Mouse (Mus musculus): ENCODE measurements around the gene Trhde.

Trhde gene

GRCm38 (mm10) chr10:114735678-114736077 is 66.4 kb downstream of the Trhde start:
- CTCF ChIA-PET: no interaction called here

GRCm38 (mm10) chr10:114735111-114735510 is 67.0 kb downstream of the Trhde start:
- CTCF ChIA-PET: no interaction called here

DNA sequence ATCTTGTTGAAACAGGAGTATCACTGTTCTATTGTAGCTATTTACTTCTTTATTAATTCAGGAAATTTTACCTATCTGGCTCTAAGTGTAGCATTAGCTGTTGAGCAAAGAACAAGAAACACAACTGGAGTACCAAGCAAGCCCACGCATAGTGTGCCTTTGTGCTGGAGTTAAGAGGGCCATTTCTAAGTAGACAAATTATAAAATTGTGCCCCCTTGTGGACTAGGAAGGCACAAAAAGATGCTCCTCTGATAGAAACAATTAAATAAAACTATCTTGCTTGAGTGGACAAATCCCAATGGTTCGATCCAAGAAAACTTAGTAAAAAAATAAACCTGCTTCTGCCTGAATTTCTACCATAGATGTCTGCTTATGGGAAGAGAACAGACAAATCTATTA is 76.5 kb downstream of the Trhde start:
- CTCF ChIA-PET: no interaction called here

- CTCF ChIA-PET: no interaction called here
Measured at GRCm38 (mm10) chr10:114701791-114702190, 100.3 kb downstream of the Trhde start.

DNA sequence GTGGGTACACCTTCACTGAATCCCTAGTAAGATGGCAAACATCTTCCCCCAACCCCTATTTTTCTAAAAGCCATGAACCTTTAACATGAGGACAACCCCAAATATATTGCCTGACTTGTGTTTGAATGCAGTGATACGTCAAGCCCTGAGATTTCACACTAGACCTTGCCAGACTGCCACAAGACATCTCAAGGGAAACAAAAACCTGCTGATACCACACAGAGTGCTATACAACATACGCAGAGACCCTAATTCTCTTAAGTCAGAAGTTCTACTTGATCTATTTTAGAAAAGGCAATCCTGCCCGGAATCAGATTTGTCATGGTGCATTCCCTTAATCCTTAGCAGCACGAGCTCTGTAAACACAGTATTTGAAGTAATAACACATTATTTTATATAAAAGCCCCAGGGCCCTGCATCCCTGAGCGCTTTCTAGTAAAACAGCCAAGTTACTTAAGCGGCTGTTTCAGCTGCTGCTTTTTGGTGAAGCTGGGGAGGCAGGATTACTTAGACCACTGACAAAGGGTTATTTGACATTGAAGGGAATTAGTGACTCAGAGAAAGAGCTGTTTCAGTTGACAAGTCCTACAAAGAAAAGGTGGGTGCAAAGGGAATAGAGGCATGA is 130.2 kb downstream of the Trhde start:
- CTCF ChIA-PET: no interaction called here

DNA sequence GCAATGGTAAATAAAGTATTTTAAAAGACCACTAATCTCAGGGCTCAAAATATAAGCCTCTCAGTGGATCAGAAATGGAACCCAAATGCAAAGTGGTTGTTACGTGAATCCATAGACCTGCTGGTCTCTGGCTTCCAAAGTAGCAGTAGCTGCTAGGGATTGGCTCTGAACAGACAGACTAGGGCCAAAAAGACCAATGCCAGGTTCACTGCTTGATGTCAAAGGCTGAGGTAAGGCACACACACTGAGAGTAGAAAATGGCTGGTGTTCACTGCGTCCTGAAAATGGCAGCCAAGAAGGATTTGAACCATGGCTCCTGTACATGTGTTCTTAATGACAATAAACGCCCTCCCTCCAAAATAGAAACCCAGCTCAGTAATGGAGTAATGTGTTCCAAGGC is 209.1 kb downstream of the Trhde start:
- CTCF ChIA-PET: no interaction called here

- CTCF ChIA-PET: no interaction called here
Measured at GRCm38 (mm10) chr10:114578926-114579325, 223.2 kb downstream of the Trhde start.

GRCm38 (mm10) chr10:114567891-114568290 is 234.2 kb downstream of the Trhde start:
- CTCF ChIA-PET: no interaction called here

DNA sequence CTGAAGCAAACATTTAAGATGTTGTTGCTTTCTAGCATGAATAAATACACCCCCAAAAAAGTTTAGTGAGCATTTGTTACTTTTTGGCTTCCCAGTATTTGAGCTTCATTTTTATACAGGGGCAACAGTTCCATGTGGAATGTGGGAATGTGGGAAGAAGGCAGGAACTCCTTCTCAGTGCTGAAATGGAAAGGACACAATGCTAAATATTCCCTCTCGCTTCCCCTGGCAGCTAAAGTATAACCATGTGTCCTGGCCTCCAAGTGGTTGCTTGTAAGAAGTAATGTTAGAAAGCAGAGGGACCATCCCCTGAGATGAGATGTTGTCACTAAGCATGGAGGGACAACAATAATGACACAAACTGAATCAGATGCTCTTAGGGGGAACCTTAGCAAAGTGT is 292.9 kb downstream of the Trhde start:
- CTCF ChIA-PET: no interaction called here

DNA sequence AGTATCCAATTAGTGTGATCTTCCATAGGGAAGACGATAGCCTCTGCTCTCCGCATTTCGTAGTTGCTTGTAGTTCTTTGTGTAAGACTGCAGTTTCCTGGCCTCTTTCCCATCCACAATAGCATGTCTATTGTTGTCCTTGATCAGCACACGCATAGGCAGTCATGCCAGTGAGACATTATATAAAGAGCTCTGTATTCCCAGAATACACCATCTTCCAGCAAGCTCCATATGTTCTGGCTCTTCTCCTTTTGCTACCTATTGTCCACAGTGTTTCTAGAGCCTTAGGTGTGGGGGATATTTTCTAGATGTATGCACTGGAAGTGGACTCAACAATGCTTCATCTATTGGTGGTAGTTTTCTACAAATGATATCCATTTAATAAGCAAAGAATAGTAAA is 313.3 kb downstream of the Trhde start:
- CTCF ChIA-PET: no interaction called here

DNA sequence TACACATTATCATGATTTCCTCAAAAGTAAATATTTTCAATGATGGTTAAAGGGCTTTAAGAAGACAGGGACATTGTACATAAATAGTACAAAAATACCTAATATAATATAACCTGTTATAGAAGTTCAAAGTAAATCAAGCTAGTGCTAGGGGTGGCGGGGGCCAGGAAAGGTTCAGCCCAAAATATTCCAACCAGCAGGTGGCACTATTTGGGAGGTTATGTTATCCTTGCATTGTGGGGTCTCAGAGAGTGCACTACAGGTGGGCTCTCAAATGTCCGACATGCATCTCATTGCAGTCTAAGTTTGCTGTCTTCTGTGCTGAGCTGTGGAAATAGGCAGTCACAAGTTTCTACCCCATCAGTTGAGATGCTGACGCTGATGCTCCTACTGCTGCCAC is 346.5 kb downstream of the Trhde start:
- CTCF ChIA-PET: no interaction called here

DNA sequence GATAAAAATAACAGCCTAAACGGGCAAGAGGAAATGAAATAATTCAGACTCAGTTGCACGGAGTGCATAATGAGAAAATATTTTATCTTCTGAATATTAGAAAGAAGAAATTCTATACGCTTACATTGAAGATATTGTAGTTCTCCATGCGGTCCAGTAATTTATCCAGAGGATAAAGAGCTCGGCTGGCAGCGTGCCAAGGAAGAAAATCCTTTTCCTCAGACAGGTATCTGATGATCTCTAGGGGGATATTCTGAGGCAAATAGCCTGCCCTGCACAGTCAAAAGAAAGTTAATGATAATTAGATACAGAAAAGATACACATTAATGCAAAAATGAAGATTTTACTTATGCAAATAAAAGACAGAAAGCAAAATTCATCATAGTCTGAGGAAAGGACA is 354.0 kb downstream of the Trhde start:
- CTCF ChIA-PET: no interaction called here

GRCm38 (mm10) chr10:114418956-114419530 is 383.1 kb downstream of the Trhde start:
- CTCF ChIA-PET: no interaction called here

GRCm38 (mm10) chr10:114415717-114416116 is 386.4 kb downstream of the Trhde start:
- CTCF ChIA-PET: no interaction called here

DNA sequence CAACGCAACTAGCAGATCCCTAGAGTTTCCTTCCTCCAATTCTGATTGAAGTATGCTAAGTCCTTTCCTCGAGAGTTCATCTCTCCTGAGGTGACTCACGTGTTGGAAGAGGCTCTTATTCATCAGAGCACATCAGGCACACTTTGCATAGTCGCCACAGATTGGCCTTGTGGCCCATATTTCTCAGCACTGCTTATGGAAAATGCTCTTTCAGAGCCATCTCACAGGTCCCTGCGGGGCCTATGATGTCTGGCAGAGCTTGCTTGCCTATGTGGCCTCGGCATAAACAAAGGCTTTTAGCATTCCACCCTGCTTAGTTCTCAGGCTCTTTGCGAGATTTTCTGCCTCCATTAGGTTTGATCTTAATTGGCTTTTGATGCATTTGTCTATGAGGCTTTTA is 396.8 kb downstream of the Trhde start:
- CTCF ChIA-PET: no interaction called here

GRCm38 (mm10) chr10:114403795-114404194 is 398.3 kb downstream of the Trhde start:
- CTCF ChIA-PET: no interaction called here

DNA sequence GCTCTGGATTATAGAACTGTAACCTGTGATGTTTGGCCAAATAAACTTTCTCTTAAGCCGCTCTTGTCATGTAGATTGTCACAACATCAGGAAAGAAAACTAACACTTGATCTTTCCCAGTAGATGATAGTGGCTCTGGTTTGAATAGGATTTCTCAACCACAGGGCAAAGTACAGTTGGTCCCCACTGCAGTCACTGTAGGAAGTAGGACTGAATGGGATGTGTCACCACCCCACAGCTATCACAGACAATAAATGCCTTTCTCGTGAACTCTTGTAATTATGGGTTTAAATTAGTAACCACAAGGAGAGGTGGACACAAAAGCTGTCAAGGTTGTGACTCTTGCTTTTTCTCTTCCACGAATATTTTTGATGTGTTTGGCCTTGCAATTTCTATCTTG is 431.3 kb downstream of the Trhde start:
- CTCF ChIA-PET: no interaction called here

DNA sequence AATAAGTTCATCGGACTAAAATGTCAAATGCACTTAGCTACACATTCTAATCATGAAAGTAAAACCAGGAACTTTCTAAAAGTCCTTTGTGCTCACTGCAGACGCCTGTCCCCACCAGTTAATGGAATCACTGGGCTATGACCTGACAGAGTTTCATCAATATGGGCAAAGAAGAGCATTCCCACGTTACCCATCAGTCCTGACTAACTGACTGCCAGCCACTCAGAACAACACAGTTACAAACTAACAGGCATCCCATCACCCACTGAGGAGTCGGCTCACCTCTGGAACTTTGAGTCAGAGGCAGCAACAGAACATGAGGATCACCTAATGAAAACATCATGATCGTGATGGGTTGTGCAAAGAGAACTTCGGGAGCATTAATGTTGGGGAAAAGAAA is 438.7 kb downstream of the Trhde start:
- CTCF ChIA-PET: no interaction called here

- CTCF ChIA-PET: no interaction called here
Measured at GRCm38 (mm10) chr10:114362631-114363030, 439.5 kb downstream of the Trhde start.
